Mouse (Mus musculus) liver, embryonic 11.5 days (tissue): ENCODE measurements around the gene Synrg. TPM values are rescaled to one million over a fixed set of nuclear protein-coding genes. Genes with fewer than 3 reads are reported as not detected.

Experiments used
- ATAC-seq: fragments of 200-750 bp; cut with Nextera tagmentation; replicated peaks from 2 replicates; pipeline ENCODE4 v1.8.0; 2017; ENCODE audit warnings: moderate number of reproducible peaks, mild to moderate bottlenecking, moderate TSS enrichment, moderate library complexity; ENCODE audit not compliant: low FRiP score
- DNase-seq: peaks from one replicate; pipeline ENCODE4 v3.0.0-alpha.2; 2017; ENCODE audit warnings: low spot score
- H3K27ac ChIP-seq: fragments of 300-500 bp; sonication (generic); 2 replicates; pipeline ENCODE4 v1.5.1; 2014; ENCODE audit warnings: mild to moderate bottlenecking, low read depth, low read length, control low read depth
- H3K27me3 ChIP-seq: fragments of 300-500 bp; sonication (generic); replicated peaks from 2 replicates; pipeline ENCODE4 v1.6.1; 2014; ENCODE audit warnings: low read length, mixed read lengths; ENCODE audit not compliant: control insufficient read depth, insufficient read depth
- H3K36me3 ChIP-seq: fragments of 300-500 bp; sonication (generic); 2 replicates; pipeline ENCODE4 v1.6.1; 2014; ENCODE audit warnings: mild to moderate bottlenecking, low read length, moderate library complexity, mixed read lengths; ENCODE audit not compliant: control insufficient read depth, insufficient read depth
- H3K4me1 ChIP-seq: fragments of 300-500 bp; sonication (generic); replicated peaks from 2 replicates; pipeline ENCODE4 v1.6.1; 2014; ENCODE audit warnings: low read length, mixed read lengths; ENCODE audit not compliant: control insufficient read depth, insufficient read depth
- H3K4me2 ChIP-seq: fragments of 300-500 bp; sonication (generic); 2 replicates; pipeline ENCODE4 v1.6.1; 2014; ENCODE audit warnings: mild to moderate bottlenecking, control low read depth, moderate library complexity
- H3K4me3 ChIP-seq: fragments of 300-500 bp; sonication (generic); 2 replicates; pipeline ENCODE4 v1.5.1; 2014; ENCODE audit warnings: low read depth, low read length, control low read depth
- H3K9ac ChIP-seq: fragments of 300-500 bp; sonication (generic); 2 replicates; pipeline ENCODE4 v1.6.1; 2014; ENCODE audit warnings: low read depth, low read length, control low read depth
- H3K9me3 ChIP-seq: fragments of 300-500 bp; sonication (generic); 2 replicates; pipeline ENCODE4 v1.6.1; 2016; ENCODE audit warnings: low read length, inconsistent platforms, mixed read lengths; ENCODE audit not compliant: control insufficient read depth
- WGBS: fragments of 180-500 bp; shearing (Covaris S2); extraction: QIAGEN DNeasy Blood & Tissue Kit; methylation state at CpG from one replicate; pipeline ENCODE4 v1.1.7; 2014; 5-methylcytosine and 5-hydroxymethylcytosine counted together
- polyA plus RNA-seq: library from polyadenylated mRNA; unstranded; fragments of >200 nt; fragmentation: Nextera tagmentation; extraction: Ambion mirVana; gene quantifications from 2 replicates; pipeline ENCODE4 v1.2.1, GENCODE M21; 2014

Gene Synrg
- polyA plus RNA-seq, 1 experiment from 2014 or later, result 9.0 TPM

- ATAC-seq (no peak), DNase-seq (no peak)
- H3K27ac ChIP-seq, result no peak overlapping the region
- no peaks in the 10 kb centered on the region for H3K27me3 ChIP-seq
- H3K4me3 ChIP-seq, result no peak overlapping the region
- peaks cover 4% of the 10 kb centered on the region for H3K36me3 ChIP-seq
- WGBS, result 88% methylated on average over 13 of the region's 13 CpGs
- no peak overlapping the region for H3K4me2 ChIP-seq
- H3K4me1 ChIP-seq, result peaks cover 14% of the 10 kb centered on the region
- H3K9ac ChIP-seq, result no peak overlapping the region
- H3K9me3 ChIP-seq, result no peaks in the 10 kb centered on the region
Observed at GRCm38 (mm10) chr11:83976236-83976977, 12.2 kb downstream of the Synrg start.

- ATAC-seq, result no peak
- peaks cover 4% of the 10 kb centered on the region for H3K36me3 ChIP-seq
- DNase-seq, result no peak
- 86% methylated on average over 2 of the region's 2 CpGs for WGBS
- H3K27me3 ChIP-seq, result no peaks in the 10 kb centered on the region
- H3K27ac ChIP-seq, result no peak overlapping the region
- H3K4me2 ChIP-seq, result no peak overlapping the region
- peaks cover 14% of the 10 kb centered on the region for H3K4me1 ChIP-seq
- no peak overlapping the region for H3K9ac ChIP-seq
- H3K9me3 ChIP-seq, result no peaks in the 10 kb centered on the region
- no peak overlapping the region for H3K4me3 ChIP-seq
Observed at GRCm38 (mm10) chr11:83977810-83978209, 13.6 kb downstream of the Synrg start.

GRCm38 (mm10) chr11:83979992-83980391 lies 15.8 kb downstream of the Synrg start:
- Histone ChIP-seq H3K4me1 (peaks cover 11% of the 10 kb centered on the region), H3K36me3 (peaks cover 9% of the 10 kb centered on the region), H3K9ac (no peak overlapping the region), H3K9me3 (no peaks in the 10 kb centered on the region), H3K4me3 (no peak overlapping the region), H3K4me2 (no peak overlapping the region), H3K27ac (no peak overlapping the region), H3K27me3 (no peaks in the 10 kb centered on the region)
- DNase-seq, result no peak
- ATAC-seq, result no peak
- WGBS, result 75% methylated on average over 6 of the region's 6 CpGs

- WGBS, result 90% methylated on average over 10 of the region's 10 CpGs
- H3K4me1 ChIP-seq, result no peaks in the 10 kb centered on the region
- no peak overlapping the region for H3K4me2 ChIP-seq
- H3K4me3 ChIP-seq, result no peak overlapping the region
- peaks cover 14% of the 10 kb centered on the region for H3K36me3 ChIP-seq
- no peak overlapping the region for H3K9ac ChIP-seq
- ATAC-seq, result no peak
- H3K27ac ChIP-seq, result no peak overlapping the region
- H3K27me3 ChIP-seq, result no peaks in the 10 kb centered on the region
- H3K9me3 ChIP-seq, result no peaks in the 10 kb centered on the region
- DNase-seq, result no peak
Observed at GRCm38 (mm10) chr11:83981338-83981737, 17.1 kb downstream of the Synrg start.

GRCm38 (mm10) chr11:83991701-83992100 lies 27.5 kb downstream of the Synrg start:
- no peaks in the 10 kb centered on the region for H3K9me3 ChIP-seq
- H3K27me3 ChIP-seq, result no peaks in the 10 kb centered on the region
- H3K4me1 ChIP-seq, result no peaks in the 10 kb centered on the region
- H3K4me2 ChIP-seq, result no peak overlapping the region
- H3K9ac ChIP-seq, result no peak overlapping the region
- ATAC-seq, result no peak
- DNase-seq, result no peak
- 73% methylated on average over 4 of the region's 4 CpGs for WGBS
- H3K4me3 ChIP-seq, result no peak overlapping the region
- H3K36me3 ChIP-seq, result peaks cover 22% of the 10 kb centered on the region; the same call in 1 of the 2 replicates
- H3K27ac ChIP-seq, result no peak overlapping the region

- DNase-seq (no peak), ATAC-seq (no peak)
- no peaks in the 10 kb centered on the region for H3K27me3 ChIP-seq
- peaks cover 23% of the 10 kb centered on the region; the same call in 1 of the 2 replicates for H3K36me3 ChIP-seq
- no peak overlapping the region for H3K27ac ChIP-seq
- no peak overlapping the region for H3K4me3 ChIP-seq
- no peaks in the 10 kb centered on the region for H3K4me1 ChIP-seq
- 87% methylated on average over 2 of the region's 2 CpGs for WGBS
- H3K4me2 ChIP-seq, result no peak overlapping the region
- H3K9me3 ChIP-seq, result no peaks in the 10 kb centered on the region
- H3K9ac ChIP-seq, result no peak overlapping the region
Observed at GRCm38 (mm10) chr11:83993428-83993827, 29.2 kb downstream of the Synrg start.

GRCm38 (mm10) chr11:83994481-83994880 lies 30.3 kb downstream of the Synrg start:
- no peak overlapping the region for H3K4me3 ChIP-seq
- ATAC-seq (no peak), DNase-seq (no peak)
- H3K27me3 ChIP-seq, result no peaks in the 10 kb centered on the region
- H3K4me1 ChIP-seq, result no peaks in the 10 kb centered on the region
- H3K4me2 ChIP-seq, result no peak overlapping the region
- H3K9me3 ChIP-seq, result no peaks in the 10 kb centered on the region
- WGBS, result 90% methylated on average over 3 of the region's 3 CpGs
- no peak overlapping the region for H3K27ac ChIP-seq
- H3K36me3 ChIP-seq, result peaks cover 20% of the 10 kb centered on the region; the same call in 1 of the 2 replicates
- no peak overlapping the region for H3K9ac ChIP-seq

GRCm38 (mm10) chr11:83995535-83995950 lies 31.3 kb downstream of the Synrg start:
- no peaks in the 10 kb centered on the region for H3K27me3 ChIP-seq
- 78% methylated on average over 2 of the region's 2 CpGs for WGBS
- no peak overlapping the region for H3K27ac ChIP-seq
- H3K4me3 ChIP-seq, result no peak overlapping the region
- no peaks in the 10 kb centered on the region for H3K9me3 ChIP-seq
- H3K4me2 ChIP-seq, result no peak overlapping the region
- H3K36me3 ChIP-seq, result peaks cover 15% of the 10 kb centered on the region; the same call in 1 of the 2 replicates
- H3K9ac ChIP-seq, result no peak overlapping the region
- H3K4me1 ChIP-seq, result no peaks in the 10 kb centered on the region
- DNase-seq, result no peak
- ATAC-seq, result no peak
